Mouse (Mus musculus) frontal cortex, postnatal 25 days (tissue): ENCODE measurements around the gene Lrfn2.

Experiments used
- DNase-seq, 2 experiments: peaks; one replicate each; pipeline ENCODE4 v3.0.0; 2022; ENCODE audit warnings: low spot score in 2 of 2

The Lrfn2 gene

DNA sequence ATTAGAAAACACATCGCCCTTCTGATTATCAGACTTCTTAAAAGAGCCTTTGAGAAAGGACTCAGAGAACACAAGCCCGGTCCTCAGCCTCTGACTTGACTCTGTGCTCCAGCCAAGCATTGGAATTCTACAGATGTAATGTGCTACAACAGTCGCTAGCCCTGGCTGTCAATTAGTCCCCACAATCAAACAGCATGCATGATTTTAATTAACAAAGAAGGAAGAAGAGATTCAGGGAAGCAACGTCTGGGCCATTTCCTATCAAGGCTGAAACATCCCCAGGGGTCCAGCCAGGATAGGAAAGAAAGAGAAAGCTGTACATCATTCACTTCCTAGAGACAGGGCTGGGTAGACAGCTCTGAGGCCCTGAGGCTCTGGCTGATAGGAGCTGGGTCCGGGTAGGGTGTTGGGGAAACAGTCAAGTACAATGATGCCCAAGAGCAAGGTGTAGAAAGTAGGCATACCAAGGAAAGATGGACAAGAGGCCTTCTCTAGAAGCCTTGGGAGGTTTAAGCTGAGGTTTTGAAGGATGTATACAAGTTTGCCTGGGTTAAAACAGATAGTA is 101.6 kb downstream of the Lrfn2 start:
- DNase-seq = no peak

DNA sequence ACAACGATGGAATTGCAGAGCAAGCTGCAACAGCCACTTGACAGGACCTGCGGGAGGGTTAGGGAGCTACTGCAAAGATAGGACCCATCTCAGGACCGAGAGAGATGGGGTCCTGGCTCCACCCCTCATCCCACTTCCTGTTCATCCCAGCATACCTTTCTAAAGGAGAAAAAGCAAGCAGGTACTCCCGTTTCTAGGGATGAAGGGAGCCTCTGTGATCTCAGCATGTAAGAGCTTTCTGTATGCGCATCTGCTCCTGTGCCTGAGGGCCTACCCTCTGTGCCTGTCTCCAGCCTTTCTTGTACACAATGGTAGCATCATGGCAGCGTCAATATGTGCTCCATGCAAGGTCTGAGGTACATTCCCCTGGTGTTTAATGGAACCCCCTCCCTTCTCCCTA is 102.9 kb downstream of the Lrfn2 start:
- DNase-seq = no peak

DNA sequence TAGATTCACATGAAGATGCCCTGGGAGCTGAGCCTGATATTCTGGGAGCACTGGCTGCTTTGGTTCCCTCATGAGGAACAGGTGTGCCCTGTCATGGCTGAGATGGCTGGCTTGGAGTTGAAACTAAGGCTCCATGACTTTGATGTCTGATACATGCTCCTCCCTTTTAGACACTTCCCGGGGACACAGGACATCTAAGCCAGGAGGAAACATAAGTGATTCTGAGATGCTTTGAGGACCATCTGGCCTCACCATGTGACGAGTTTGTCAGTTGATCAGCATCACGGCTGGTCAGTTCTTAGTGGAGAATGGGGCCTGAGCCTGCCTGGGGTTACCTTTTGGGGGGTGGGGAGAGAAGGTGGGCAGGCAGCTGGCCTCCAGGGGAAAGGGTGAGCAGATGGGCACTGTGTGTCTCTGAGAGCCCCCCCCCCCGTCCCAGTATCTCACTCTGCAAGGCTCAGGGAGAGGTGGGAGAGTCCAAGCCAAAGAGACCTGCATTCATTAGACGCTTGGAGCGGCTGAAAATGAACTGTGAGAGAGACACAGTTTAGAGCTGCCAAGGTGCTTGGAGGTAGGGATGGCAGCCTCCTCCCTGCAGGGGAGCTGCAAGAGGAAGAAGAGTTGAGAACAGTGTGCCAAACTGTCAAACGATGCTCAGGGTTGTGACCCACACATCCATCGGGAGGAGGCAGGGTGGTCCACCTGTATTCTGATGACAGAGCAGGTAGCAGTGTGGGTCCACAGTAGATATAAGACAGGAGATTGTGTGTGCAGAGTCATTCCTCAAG is 105.2 kb downstream of the Lrfn2 start:
- DNase-seq = no peak

DNA sequence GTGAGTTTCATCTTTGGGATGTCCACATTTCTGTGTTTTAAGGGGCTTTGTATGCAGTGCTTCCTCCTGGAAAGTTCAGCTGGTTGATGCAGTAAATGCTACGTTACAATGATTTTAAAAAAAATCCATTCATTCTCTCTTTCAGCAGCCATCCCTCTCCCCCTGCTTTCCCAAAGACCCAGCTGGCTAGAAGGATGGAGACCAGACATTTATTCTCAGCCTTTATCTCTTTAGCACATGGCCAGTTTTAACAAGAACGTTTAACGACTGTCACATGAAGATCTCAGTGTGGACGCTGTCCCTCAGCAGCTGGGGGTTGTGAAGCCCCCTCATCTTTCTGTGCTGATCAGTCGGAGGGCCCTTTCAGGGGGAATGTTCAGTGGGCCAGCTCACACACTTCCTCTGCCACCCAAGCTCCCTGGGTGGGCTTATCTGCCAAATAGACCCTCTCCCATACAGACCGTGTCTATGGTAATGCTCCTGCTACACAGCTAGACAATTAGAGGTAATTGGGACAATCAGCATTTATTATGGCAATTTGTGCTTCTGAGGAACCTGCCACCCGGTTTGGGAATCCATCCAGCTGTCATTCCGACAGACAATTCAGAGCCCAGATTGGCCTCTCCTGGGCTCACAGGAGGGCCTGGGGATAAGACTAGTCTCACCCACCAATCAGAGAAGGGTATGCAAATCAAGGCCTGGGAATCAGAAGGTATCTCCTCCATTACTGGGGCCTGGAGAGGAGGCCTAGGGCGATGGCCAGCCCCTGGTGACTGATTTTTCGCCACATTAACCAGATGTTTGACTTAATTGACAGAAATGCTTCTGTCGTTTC is 111.8 kb downstream of the Lrfn2 start:
- DNase-seq = no peak

DNA sequence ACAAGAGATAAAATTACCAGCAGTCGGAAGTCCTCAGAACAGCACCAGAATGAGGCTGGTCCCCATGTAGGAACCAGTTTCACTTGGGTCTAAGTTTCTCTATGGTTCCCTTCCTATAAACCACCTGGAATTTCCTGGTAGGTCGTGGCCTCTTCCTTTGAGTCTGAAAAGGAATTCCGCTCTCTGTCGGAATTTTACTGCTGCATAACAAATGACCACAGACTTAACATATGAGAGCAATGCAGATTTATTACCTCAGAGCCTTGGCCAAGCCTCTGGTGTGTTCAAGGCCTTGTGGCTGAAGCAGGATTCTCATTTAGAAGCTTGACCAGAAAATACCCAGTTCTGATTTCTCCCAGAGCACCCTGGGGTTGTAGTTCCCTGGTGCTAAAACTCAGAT is 115.7 kb downstream of the Lrfn2 start:
- no peak for DNase-seq

DNA sequence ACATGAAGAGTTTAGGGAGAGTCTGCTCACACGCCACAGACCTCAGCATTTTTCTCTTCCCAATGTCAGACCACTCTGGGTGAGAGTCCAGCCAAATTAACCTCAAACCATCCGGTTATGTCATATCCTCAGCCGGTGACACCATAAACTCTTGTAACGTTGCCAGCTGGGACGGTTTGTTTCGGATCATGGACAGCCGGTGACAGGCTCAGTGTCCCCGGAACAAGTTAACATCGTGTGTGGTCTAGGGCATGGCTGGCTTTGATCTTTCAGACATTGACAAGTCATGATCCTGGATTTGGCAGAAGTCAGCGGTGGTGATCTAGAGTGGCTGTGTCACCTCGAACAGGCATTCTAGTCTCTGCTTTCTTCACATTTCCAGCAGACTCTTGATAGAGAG is 119.1 kb downstream of the Lrfn2 start:
- DNase-seq = no peak

DNA sequence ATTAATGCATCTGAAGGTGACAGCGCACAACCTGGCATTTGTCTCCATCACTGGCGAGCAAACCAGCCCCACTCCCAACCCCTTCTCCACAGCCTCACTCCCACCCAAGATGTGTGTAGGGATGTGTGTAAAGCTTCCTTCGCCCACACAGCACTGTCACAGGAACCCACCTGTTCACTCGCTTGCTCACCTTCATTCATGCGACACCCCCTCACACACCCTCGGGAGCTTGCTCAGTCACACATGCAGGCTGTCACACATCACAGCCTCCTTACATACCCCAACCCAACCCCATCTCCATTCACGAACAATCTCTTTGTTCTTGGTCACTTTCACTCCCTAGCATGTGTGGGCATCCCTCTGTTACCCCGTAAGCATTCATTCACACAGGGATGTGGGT is 129.0 kb downstream of the Lrfn2 start:
- DNase-seq = no peak

DNA sequence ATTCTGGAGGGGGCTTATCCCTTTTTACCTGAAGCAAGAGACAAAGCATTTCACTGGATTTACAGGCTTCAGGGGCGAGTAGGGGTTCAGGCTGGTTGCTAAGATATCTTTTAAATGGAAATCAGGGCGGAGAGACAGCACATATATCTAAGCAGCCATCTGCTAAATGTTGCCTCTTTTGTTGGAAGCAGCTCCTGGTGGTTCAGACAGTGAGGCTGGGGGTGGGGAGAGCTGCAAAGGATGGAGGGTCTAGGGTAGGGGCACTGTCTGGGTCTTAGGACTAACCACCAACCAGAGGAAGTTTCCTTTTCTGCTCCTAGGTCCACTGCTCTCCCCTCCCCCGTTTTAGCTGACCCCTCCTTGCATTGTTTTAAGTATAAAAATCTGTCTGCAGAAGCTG is 131.6 kb downstream of the Lrfn2 start:
- DNase-seq = no peak

DNA sequence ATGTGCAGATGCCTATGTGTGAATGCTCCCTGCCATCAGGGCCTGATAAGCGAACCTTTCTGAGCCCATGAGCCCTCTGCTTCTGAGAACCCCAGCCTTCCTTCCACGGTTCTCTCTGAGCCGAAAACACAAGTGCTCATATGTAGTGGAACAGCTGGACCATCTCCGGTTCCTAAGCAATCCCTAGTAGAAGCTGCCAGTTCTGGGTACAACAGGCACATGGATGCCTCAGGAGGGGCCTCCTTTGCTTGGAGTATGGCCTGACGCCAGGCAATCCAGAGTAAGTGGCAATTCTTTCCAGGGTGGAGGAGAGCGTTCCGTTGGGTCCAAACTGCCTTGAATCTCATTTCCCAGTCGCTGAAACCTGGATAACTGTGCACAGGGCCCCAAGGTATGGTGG is 132.3 kb downstream of the Lrfn2 start:
- peak in 1 of 2 experiments; percentile 22 for DNase-seq

DNA sequence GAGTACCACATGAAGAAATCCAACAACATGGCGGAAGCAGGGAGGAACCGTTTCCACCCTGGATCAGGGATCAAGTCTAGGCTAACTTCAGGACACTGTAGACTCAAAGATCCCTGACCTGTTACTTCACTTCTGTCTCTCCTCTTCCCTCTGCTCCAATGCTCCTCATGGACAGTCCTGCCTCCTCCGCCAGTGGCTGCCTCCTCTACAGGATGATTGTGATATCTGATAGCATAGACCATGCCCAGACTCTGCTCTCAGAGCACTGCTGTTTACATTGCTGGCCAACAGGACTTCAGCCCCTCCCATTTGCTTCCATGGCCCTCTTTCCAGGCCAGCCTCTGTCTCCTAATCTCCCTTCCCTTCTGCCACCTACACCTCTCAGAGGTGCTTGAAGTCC is 132.9 kb downstream of the Lrfn2 start:
- DNase-seq = no peak

DNA sequence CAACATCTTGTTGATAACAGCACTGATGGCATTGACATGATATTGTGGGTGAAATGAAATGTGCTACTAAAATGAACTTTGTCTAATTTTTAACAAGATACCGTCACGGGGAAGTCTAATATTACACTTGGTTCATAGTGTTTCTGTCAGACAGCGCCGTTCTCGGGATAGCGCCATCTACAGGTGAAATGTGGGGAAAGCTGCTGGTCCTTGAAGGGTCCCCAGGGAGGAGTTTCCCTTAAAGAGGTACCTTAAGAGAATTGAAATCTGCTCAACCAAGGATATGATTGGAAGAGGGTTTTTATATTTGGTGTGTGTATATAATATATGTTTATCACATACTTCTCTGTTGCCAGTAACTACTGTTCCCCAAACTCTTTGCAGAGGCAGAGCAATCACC is 134.6 kb downstream of the Lrfn2 start:
- DNase-seq = no peak

DNA sequence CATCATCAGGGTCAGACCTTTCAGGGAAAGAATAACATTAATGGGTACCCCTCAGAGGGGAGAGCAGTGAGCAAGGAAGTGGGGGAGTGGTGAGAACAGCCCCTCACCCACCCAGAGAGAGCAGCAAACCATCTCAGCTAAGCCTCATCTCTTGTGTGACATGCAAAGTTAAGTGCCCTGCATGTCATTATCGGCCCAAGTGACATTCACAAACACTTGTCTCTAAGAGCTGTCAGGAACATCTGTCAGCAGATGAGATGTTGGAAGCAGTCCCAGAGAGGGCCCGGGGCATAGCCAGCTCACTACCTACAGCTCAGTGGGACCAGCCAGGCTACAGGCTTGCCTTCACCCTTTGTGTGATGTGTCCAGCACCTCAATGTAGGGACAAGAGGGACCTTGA is 146.0 kb downstream of the Lrfn2 start:
- DNase-seq = no peak

DNA sequence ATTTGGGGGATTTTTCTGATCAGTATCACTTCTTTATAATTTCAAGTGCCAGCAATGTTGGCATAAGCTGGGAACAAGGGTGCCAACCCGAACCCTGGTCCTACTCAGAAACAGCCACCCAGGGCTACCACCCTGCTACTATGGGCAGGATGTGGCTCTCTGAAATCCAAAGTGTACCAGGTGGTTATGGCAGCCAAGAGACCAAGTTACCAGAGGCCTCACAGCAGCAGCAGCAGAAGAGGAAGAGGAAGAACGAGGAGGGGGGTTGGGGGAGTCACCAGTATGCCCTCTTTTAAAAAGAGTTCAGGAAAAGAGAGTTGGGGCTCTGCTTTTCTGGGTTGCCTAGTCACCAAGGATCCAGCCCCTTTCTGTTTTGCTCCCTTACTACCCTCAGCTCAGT is 147.5 kb downstream of the Lrfn2 start:
- no peak for DNase-seq

DNA sequence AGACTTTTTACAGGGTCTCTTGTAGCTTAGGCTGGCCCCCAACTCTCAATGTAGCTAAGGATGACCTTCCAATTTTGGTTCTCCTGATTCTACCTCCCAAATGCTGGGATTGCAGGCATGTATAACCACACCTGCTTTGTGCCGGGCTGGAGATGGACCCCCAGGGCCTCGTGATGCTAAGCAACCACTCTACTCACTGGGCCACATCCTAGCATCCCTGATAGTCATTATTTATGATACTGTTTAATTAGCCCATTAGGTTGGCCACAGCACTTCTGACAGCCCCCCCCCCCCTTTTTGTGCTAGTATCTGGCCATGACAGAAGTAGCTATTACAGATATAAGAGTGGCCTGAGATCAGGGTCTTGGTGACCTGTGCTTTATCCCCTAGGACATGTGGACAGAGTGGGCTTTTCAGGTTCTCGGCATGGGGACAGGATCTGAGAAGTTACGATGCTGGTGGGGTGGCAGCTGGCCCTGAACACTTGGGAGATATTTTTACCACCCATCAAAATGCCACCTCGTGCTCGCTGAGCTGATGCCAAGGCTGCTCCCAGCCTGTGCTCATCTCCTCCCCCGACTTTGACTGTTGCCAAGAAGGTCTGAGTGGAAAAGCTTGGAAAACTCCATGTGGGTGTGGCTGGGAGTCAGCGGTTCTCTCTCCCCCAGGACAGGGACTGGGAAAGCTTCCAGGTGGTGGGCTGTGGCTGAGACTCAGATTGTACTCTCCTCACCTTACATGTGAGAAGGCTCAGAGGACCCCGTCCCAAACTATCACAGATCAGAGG is 151.6 kb downstream of the Lrfn2 start:
- peak; percentile 42 to 47 for DNase-seq

DNA sequence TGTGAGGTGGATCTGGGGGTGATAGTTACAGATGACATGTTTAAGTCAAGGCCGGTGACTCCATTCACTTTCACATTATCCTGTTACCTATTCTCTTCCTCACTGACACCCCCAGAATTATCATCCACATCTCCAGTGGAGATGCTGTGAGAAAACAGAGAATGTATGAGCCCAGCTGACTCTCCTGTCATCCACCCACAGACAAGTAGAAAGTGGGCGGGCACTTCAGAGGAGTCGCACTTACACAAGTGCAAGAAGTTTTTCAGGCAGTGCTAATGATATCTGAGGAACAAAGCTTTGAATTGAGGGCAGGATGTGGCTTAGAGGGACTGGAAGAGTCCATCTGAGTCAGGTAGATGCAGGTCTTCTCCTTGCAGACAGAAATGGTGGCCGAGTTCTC is 152.9 kb downstream of the Lrfn2 start:
- peak in 1 of 2 experiments; percentile 22 for DNase-seq

DNA sequence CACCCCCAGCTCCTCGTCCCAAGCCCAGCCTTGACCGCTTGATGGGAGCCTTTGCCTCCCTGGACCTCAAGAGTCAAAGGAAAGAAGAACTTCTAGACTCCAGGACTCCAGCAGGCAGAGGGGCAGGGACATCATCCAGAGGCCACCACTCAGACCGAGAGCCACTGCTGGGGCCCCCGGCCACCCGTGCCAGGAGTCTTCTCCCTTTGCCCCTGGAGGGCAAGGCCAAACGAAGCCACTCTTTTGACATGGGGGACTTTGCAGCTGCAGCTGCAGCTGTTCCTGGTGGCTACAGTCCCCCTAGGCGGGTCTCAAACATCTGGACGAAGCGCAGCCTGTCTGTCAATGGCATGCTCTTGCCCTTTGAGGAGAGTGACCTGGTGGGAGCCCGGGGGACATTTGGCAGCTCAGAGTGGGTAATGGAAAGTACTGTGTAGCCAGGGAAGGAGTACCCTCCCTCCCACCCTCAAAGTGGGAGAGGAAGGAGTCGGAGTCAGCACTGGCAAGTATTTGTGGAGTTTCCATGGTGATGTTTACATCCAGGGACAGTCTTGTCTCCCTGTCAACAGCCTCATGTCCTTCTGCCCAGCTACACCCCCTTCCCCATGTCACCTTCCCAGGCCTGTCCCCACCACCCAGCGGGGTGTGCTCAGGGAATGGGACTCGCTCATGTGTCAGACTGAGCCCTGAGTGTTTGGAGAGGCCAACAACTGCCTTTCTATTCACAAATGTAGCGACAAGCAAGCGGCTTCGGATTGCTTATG is 164.8 kb downstream of the Lrfn2 start:
- DNase-seq = no peak

DNA sequence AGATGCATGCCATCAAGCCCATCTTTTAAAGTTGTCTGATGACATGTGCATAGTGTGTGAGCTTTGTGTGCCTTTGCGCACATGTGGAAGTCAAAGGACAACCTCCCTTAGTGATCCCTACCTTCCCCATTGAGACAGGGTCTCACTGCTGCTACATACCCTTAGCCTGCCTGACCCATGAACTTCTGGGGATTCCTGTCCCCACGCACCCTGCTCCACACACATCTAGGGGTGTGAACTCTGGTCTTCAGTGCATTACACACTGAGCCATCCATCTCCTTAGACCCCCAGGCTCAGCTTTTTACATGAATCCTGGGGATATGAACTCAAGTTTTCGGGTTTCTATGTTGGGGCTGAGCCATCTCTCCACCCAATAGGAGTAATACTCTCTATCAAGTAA is 179.2 kb downstream of the Lrfn2 start:
- no peak for DNase-seq

DNA sequence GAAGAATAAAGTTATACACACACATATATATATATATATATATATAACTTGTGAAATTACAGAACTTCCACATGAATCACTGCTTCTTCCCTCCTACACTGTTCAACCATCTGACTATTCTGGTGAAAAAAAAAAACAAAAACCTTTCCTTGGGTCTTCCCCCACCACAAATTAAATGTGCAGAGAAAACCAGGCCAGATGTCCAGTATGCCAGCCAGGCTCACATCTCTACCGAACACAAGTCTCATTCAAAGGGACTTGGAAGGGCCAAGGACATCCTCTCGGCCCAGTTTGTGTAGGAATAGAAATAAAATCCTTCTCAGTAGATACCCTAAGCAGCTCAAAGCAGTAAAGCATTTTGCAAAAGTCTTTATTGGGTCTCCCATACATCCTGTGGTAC is 179.7 kb downstream of the Lrfn2 start:
- DNase-seq = no peak

DNA sequence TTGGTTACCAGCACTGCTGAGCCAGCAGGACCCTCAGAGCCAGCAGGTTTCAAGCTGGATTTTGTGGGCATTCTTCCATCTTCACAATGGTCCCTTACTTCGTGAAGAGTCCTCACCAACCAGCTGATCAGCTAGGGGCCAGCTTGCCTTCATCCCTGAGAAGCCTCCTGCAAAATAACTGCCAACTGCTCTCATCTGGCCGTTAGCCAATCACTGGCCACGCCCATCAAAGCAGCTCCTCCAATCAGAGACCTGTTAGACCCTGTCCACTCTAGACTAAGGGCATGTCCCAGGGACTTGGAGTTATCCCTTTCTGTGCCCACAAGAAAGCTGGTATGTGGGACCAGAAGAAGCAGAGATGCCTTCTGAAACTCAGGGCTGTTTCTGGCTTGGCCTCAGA is 181.2 kb downstream of the Lrfn2 start:
- no peak for DNase-seq

DNA sequence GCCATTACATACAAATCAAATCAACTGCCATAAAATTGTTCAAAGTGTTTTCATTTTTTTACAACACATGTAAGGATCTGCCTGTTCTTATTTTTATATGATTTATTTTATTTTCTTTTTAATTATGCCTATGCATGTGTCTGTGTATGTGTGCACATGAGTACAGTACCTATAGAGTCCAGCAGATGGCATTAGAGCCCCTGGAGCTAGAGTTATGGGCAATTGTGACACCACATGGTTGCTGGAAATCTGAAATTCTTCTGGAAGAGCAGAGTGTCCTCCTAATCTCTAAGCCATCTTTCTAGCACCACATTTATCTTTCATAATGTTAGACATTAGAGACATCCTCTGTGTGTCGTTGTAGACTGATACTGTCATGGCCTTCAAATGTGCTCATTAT is 192.0 kb downstream of the Lrfn2 start:
- no peak for DNase-seq

DNA sequence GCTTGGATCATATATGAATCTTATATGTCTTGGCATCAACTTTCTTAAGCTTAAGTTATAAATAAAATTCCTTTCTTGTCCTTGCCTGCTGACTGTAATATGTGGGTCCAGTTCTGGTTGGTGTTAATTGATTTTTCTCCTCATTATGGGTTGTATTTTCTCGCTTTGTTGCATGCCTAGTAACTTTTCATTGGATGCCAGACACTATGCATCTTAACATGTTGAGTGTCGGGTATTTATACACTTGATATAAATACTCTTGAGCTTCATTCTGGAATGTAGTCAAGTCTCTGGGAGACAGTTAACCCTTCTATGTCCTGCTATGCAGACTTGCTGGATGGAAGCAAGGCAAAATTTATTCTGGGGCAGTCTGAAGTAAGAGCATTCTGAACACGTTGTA is 192.5 kb downstream of the Lrfn2 start:
- DNase-seq = no peak
